Mouse (Mus musculus) myocyte (in vitro differentiated cells): ENCODE measurements around the gene Cldn14.

ENCODE experiments used
- CEBPB ChIP-seq: IDR thresholded peaks from 2 replicates; pipeline ENCODE4 v1.6.1; 2011; ENCODE audit warnings: mild to moderate bottlenecking, moderate library complexity; ENCODE audit not compliant: poor library complexity, insufficient read depth, severe bottlenecking
- E2F4 ChIP-seq: IDR thresholded peaks from one replicate; pipeline ENCODE4 v1.6.1; 2011; ENCODE audit warnings: mild to moderate bottlenecking, control low read depth, moderate library complexity; ENCODE audit not compliant: insufficient read depth
- MAX ChIP-seq: IDR thresholded peaks from one replicate; pipeline ENCODE4 v1.6.1; 2011; ENCODE audit warnings: low read depth, mild to moderate bottlenecking, control low read depth
- MYOD1 ChIP-seq, 3 experiments: IDR thresholded peaks; one replicate each; pipeline ENCODE4 v1.6.1; 2011; ENCODE audit warnings: control low read depth in 2 of 3, low read depth in 2 of 3, mild to moderate bottlenecking in 2 of 3, moderate library complexity in 1 of 3; ENCODE audit not compliant: insufficient read length in 2 of 3, control insufficient read depth in 1 of 3
- MYOG ChIP-seq, 3 experiments: IDR thresholded peaks; one replicate each; pipeline ENCODE4 v1.6.1; 2011; ENCODE audit warnings: control low read depth in 2 of 3, low read depth in 2 of 3, mild to moderate bottlenecking in 2 of 3; ENCODE audit not compliant: insufficient read length in 2 of 3, control insufficient read depth in 1 of 3, insufficient read depth in 1 of 3
- POLR2A ChIP-seq: IDR thresholded peaks from one replicate; pipeline ENCODE4 v1.6.1; 2011; ENCODE audit warnings: low read depth, mild to moderate bottlenecking, control low read depth, moderate library complexity; ENCODE audit not compliant: insufficient read length
- POLR2AphosphoS2 ChIP-seq: IDR thresholded peaks from one replicate; pipeline ENCODE4 v1.6.1; 2011; ENCODE audit warnings: low read depth, control low read depth; ENCODE audit not compliant: insufficient read length
- REST ChIP-seq: IDR thresholded peaks from one replicate; pipeline ENCODE4 v1.6.1; 2011; ENCODE audit warnings: mild to moderate bottlenecking, control low read depth, moderate library complexity; ENCODE audit not compliant: insufficient read depth, insufficient read length
- SRF ChIP-seq: IDR thresholded peaks from one replicate; pipeline ENCODE4 v1.6.1; 2011; ENCODE audit warnings: low read depth; ENCODE audit not compliant: control insufficient read depth, insufficient read length
- TCF12 ChIP-seq: IDR thresholded peaks from one replicate; pipeline ENCODE4 v1.6.1; 2011; ENCODE audit warnings: mild to moderate bottlenecking, control low read depth; ENCODE audit not compliant: poor library complexity, insufficient read depth, severe bottlenecking
- TCF3 ChIP-seq: IDR thresholded peaks from one replicate; pipeline ENCODE4 v1.6.1; 2011; ENCODE audit warnings: low read depth, control low read depth; ENCODE audit not compliant: insufficient read length
- USF1 ChIP-seq: IDR thresholded peaks from one replicate; pipeline ENCODE4 v1.6.1; 2011; ENCODE audit warnings: low read depth, mild to moderate bottlenecking, control low read depth, moderate library complexity

DNA sequence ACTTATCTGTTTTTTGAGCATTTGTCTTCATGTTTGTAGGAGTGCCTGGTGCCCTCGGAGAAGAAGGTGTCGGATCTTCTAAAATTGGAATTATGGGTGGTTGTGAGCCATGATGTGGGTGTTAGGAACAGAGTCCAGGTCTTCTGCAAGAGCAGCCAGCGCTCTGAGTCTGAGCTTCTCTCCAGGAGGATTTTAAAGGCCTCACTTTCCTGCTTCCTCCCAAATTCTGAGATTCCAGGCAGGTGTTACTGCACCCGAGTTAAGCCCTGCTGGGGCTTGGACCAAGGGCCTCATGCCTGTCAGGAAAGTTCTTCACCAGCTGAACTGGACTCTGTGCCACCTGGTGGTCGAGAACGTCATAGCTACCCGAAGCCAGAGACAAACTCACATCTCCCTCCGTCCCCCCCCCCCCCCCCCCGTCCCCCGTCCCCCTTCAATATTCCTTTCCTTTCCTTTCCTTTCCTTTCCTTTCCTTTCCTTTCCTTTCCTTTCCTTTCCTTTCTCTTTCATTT, 93.2 kb downstream of the Cldn14 start:
- TF ChIP-seq POLR2A, result no peak
- no peak for TF ChIP-seq SRF
- TF ChIP-seq MYOD1 (IDR thresholded peaks at IDR 0.05; ENCODE audit: control insufficient read depth in 1 of 3, insufficient read length in 2 of 3, low read depth in 2 of 3), result no peak
- no peak for TF ChIP-seq MAX
- TF ChIP-seq USF1, result no peak
- no peak for TF ChIP-seq CEBPB
- TF ChIP-seq MYOG (IDR thresholded peaks at IDR 0.05; ENCODE audit: control insufficient read depth in 1 of 3, insufficient read depth in 1 of 3, insufficient read length in 2 of 3, low read depth in 2 of 3), result no peak
- TF ChIP-seq E2F4, result no peak
- TF ChIP-seq POLR2AphosphoS2, result no peak
- no peak for TF ChIP-seq REST
- no peak for TF ChIP-seq TCF12
- TF ChIP-seq TCF3, result no peak
